Mouse (Mus musculus): Measurements from ENCODE around the gene Mtfr1l. TPM values are rescaled to one million over a fixed set of nuclear protein-coding genes. Genes with fewer than 3 reads are reported as not detected.
"Not testable (repeated sequence)": the region's sequence is repeated elsewhere in the genome, so short reads cannot be mapped to it uniquely, and the experiment has no call there.

Mtfr1l gene
- polyA plus RNA-seq, 1 experiment from 2014 or later: 135 TPM

- Histone ChIP-seq H3K36me3 (ENCODE audit: control insufficient read depth, insufficient read depth, low read length) (no peaks in the 10 kb centered on the region), H3K4me1 (replicated peaks; ENCODE audit: control insufficient read depth, insufficient read depth, low read length) (no peaks in the 10 kb centered on the region), H3K27ac (ENCODE audit: low read depth, low read length) (no peak overlapping the region), H3K4me3 (ENCODE audit: low read depth, low read length) (no peak overlapping the region), H3K9me3 (ENCODE audit: control insufficient read depth, low read length) (no peaks in the 10 kb centered on the region), H3K9ac (ENCODE audit: low read length) (no peak overlapping the region), H3K27me3 (ENCODE audit: control insufficient read depth, insufficient read depth, low read length) (no peaks in the 10 kb centered on the region), H3K4me2 (ENCODE audit: low read depth, low read length, severe bottlenecking) (no peak overlapping the region)
- ATAC-seq (replicated peaks; ENCODE audit: low FRiP score) (no peak), DNase-seq (ENCODE audit: low spot score) (no peak)
- 73% methylated on average over 3 of the region's 4 CpGs for WGBS
Measured at GRCm38 (mm10) chr4:134505966-134506594, 29.1 kb downstream of the Mtfr1l start.

GRCm38 (mm10) chr4:134505303-134505789 is 29.8 kb downstream of the Mtfr1l start:
- Histone ChIP-seq H3K36me3 (ENCODE audit: control insufficient read depth, insufficient read depth, low read length) (no peaks in the 10 kb centered on the region), H3K9me3 (ENCODE audit: control insufficient read depth, low read length) (no peaks in the 10 kb centered on the region), H3K4me1 (replicated peaks; ENCODE audit: control insufficient read depth, insufficient read depth, low read length) (no peaks in the 10 kb centered on the region), H3K9ac (ENCODE audit: low read length) (no peak overlapping the region), H3K4me2 (ENCODE audit: low read depth, low read length, severe bottlenecking) (no peak overlapping the region), H3K27me3 (ENCODE audit: control insufficient read depth, insufficient read depth, low read length) (no peaks in the 10 kb centered on the region), H3K4me3 (ENCODE audit: low read depth, low read length) (no peak overlapping the region), H3K27ac (ENCODE audit: low read depth, low read length) (no peak overlapping the region)
- whole genome bisulfite sequencing: 93% methylated on average over 4 of the region's 4 CpGs
- ATAC-seq (replicated peaks; ENCODE audit: low FRiP score): no peak
- no peak for DNase-seq (ENCODE audit: low spot score)

- Histone ChIP-seq H3K4me1 (replicated peaks; ENCODE audit: control insufficient read depth, insufficient read depth, low read length) (no peaks in the 10 kb centered on the region), H3K36me3 (ENCODE audit: control insufficient read depth, insufficient read depth, low read length) (no peaks in the 10 kb centered on the region), H3K4me2 (ENCODE audit: low read depth, low read length, severe bottlenecking) (no peak overlapping the region), H3K27ac (ENCODE audit: low read depth, low read length) (no peak overlapping the region), H3K4me3 (ENCODE audit: low read depth, low read length) (no peak overlapping the region), H3K9ac (ENCODE audit: low read length) (no peak overlapping the region), H3K27me3 (ENCODE audit: control insufficient read depth, insufficient read depth, low read length) (no peaks in the 10 kb centered on the region), H3K9me3 (ENCODE audit: control insufficient read depth, low read length) (no peaks in the 10 kb centered on the region)
- DNase-seq (ENCODE audit: low spot score) (no peak), ATAC-seq (replicated peaks; ENCODE audit: low FRiP score) (no peak)
- WGBS: 89% methylated on average over 4 of the region's 4 CpGs
Measured at GRCm38 (mm10) chr4:134503686-134504357, 31.4 kb downstream of the Mtfr1l start.

- 97% methylated on average over 6 of the region's 6 CpGs for WGBS
- Histone ChIP-seq H3K9me3 (ENCODE audit: control insufficient read depth, low read length) (no peaks in the 10 kb centered on the region), H3K27ac (ENCODE audit: low read depth, low read length) (no peak overlapping the region), H3K36me3 (ENCODE audit: control insufficient read depth, insufficient read depth, low read length) (no peaks in the 10 kb centered on the region), H3K4me3 (ENCODE audit: low read depth, low read length) (no peak overlapping the region), H3K9ac (ENCODE audit: low read length) (no peak overlapping the region), H3K27me3 (ENCODE audit: control insufficient read depth, insufficient read depth, low read length) (no peaks in the 10 kb centered on the region), H3K4me1 (replicated peaks; ENCODE audit: control insufficient read depth, insufficient read depth, low read length) (peaks cover 6% of the 10 kb centered on the region; the same call in 1 of the 2 replicates), H3K4me2 (ENCODE audit: low read depth, low read length, severe bottlenecking) (no peak overlapping the region)
- ATAC-seq (replicated peaks; ENCODE audit: low FRiP score): no peak
- DNase-seq (ENCODE audit: low spot score): no peak
Measured at GRCm38 (mm10) chr4:134501095-134501494, 34.1 kb downstream of the Mtfr1l start.

- not testable (repeated sequence) for H3K4me2 ChIP-seq (ENCODE audit: low read depth, low read length, severe bottlenecking); H3K27me3 ChIP-seq (ENCODE audit: control insufficient read depth, insufficient read depth, low read length); H3K4me3 ChIP-seq (ENCODE audit: low read depth, low read length); H3K9ac ChIP-seq (ENCODE audit: low read length); ATAC-seq (replicated peaks; ENCODE audit: low FRiP score); DNase-seq (ENCODE audit: low spot score); H3K27ac ChIP-seq (ENCODE audit: low read depth, low read length); H3K9me3 ChIP-seq (ENCODE audit: control insufficient read depth, low read length); H3K4me1 ChIP-seq (replicated peaks; ENCODE audit: control insufficient read depth, insufficient read depth, low read length); H3K36me3 ChIP-seq (ENCODE audit: control insufficient read depth, insufficient read depth, low read length)
- 85% methylated on average over 6 of the region's 6 CpGs for WGBS
Measured at GRCm38 (mm10) chr4:134498983-134499382, 36.2 kb downstream of the Mtfr1l start.

- ATAC-seq (replicated peaks; ENCODE audit: low FRiP score): no peak
- Histone ChIP-seq H3K9me3 (ENCODE audit: control insufficient read depth, low read length) (no peaks in the 10 kb centered on the region), H3K27ac (ENCODE audit: low read depth, low read length) (no peak overlapping the region), H3K4me3 (ENCODE audit: low read depth, low read length) (no peak overlapping the region), H3K27me3 (ENCODE audit: control insufficient read depth, insufficient read depth, low read length) (no peaks in the 10 kb centered on the region), H3K36me3 (ENCODE audit: control insufficient read depth, insufficient read depth, low read length) (no peaks in the 10 kb centered on the region), H3K4me2 (ENCODE audit: low read depth, low read length, severe bottlenecking) (no peak overlapping the region), H3K4me1 (replicated peaks; ENCODE audit: control insufficient read depth, insufficient read depth, low read length) (peaks cover 6% of the 10 kb centered on the region; the same call in 1 of the 2 replicates), H3K9ac (ENCODE audit: low read length) (no peak overlapping the region)
- WGBS: 81% methylated on average over 12 of the region's 12 CpGs
- no peak for DNase-seq (ENCODE audit: low spot score)
Measured at GRCm38 (mm10) chr4:134497986-134498731, 37.0 kb downstream of the Mtfr1l start.

GRCm38 (mm10) chr4:134497223-134497622 is 38.0 kb downstream of the Mtfr1l start:
- Histone ChIP-seq H3K36me3 (ENCODE audit: control insufficient read depth, insufficient read depth, low read length) (no peaks in the 10 kb centered on the region), H3K9me3 (ENCODE audit: control insufficient read depth, low read length) (no peaks in the 10 kb centered on the region), H3K4me1 (replicated peaks; ENCODE audit: control insufficient read depth, insufficient read depth, low read length) (peaks cover 6% of the 10 kb centered on the region; the same call in 1 of the 2 replicates), H3K4me3 (ENCODE audit: low read depth, low read length) (peak overlapping the region; percentile 52), H3K4me2 (ENCODE audit: low read depth, low read length, severe bottlenecking) (peak overlapping the region; percentile 97), H3K9ac (ENCODE audit: low read length) (peak overlapping the region; percentile 72), H3K27ac (ENCODE audit: low read depth, low read length) (no peak overlapping the region), H3K27me3 (ENCODE audit: control insufficient read depth, insufficient read depth, low read length) (no peaks in the 10 kb centered on the region)
- ATAC-seq (replicated peaks; ENCODE audit: low FRiP score) (peak; percentile 30; the same call in 1 of the 2 replicates), DNase-seq (ENCODE audit: low spot score) (no peak)
- 21% methylated on average over 6 of the region's 6 CpGs for WGBS

- peak; percentile 58 for ATAC-seq (replicated peaks; ENCODE audit: low FRiP score)
- Histone ChIP-seq H3K36me3 (ENCODE audit: control insufficient read depth, insufficient read depth, low read length) (no peaks in the 10 kb centered on the region), H3K9me3 (ENCODE audit: control insufficient read depth, low read length) (no peaks in the 10 kb centered on the region), H3K4me2 (ENCODE audit: low read depth, low read length, severe bottlenecking) (peak within 1 kb of the TSS; percentile 97), H3K27me3 (ENCODE audit: control insufficient read depth, insufficient read depth, low read length) (no peaks in the 10 kb centered on the region), H3K4me3 (ENCODE audit: low read depth, low read length) (peak within 1 kb of the TSS; percentile 52), H3K4me1 (replicated peaks; ENCODE audit: control insufficient read depth, insufficient read depth, low read length) (peaks cover 6% of the 10 kb centered on the region; the same call in 1 of the 2 replicates), H3K27ac (ENCODE audit: low read depth, low read length) (no peak within 1 kb of the TSS), H3K9ac (ENCODE audit: low read length) (peak within 1 kb of the TSS; percentile 72)
- WGBS: 2% methylated on average over 35 of the region's 35 CpGs
- DNase-seq (ENCODE audit: low spot score): peak; percentile 79
Measured at GRCm38 (mm10) chr4:134496595-134497210, 38.5 kb downstream of the Mtfr1l start, which contains the start of gene Paqr7. TSS of gene Paqr7 (plus strand) at chr4:134496697.

Measured in forebrain, embryonic 11.5 days (tissue).